Mouse (Mus musculus) frontal cortex, adult 2 months (tissue): ENCODE measurements around the gene Rtn4rl2. TPM values are rescaled to one million over a fixed set of nuclear protein-coding genes. Genes with fewer than 3 reads are reported as not detected.
"Not testable (repeated sequence)": the region's sequence is repeated elsewhere in the genome, so short reads cannot be mapped to it uniquely, and the experiment has no call there.

Experiments
- DNase-seq, 2 experiments: peaks; one replicate each; pipeline ENCODE4 v3.0.0; 2022; ENCODE audit warnings: low spot score in 1 of 2; ENCODE audit errors: extremely low spot score in 1 of 2
- polyA plus RNA-seq: library from polyadenylated mRNA; depleted of rRNA; stranded (reverse); fragments of >200 nt; gene quantifications from 2 replicates; pipeline ENCODE4 v1.2.3, GENCODE M21; 2012; rRNA removed

Gene Rtn4rl2
- 65.5 and 75.2 TPM in 2 replicates for polyA plus RNA-seq

DNA sequence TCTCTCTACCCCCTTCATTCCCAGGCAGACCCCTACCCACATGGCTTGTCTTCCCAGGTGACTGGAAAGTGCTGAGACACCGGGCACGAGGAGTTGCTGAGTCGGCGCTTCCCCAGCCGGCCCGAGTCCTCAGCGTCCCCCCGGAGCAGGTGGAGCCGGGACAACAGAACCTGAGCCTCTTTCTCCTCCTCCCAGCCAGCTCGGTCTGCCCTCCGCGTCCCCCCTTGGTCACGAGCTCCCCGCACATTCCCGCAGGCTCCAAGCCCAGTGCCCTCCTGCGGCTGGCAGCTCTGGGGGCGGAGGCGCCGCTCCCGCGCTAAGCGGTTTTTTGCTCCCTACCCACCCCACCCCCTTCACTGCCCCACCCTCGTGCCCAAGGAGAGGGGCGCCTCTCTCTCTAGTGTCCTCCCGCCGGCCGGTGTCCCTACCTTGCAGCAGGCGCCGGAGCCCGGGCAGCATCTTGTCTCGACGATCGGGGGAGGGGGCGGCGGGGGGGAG, at the start of gene Rtn4rl2:
TSS of gene Rtn4rl2 (minus strand) at position 477 of the 498 bp plus-strand sequence.
- DNase-seq, result no peak

DNA sequence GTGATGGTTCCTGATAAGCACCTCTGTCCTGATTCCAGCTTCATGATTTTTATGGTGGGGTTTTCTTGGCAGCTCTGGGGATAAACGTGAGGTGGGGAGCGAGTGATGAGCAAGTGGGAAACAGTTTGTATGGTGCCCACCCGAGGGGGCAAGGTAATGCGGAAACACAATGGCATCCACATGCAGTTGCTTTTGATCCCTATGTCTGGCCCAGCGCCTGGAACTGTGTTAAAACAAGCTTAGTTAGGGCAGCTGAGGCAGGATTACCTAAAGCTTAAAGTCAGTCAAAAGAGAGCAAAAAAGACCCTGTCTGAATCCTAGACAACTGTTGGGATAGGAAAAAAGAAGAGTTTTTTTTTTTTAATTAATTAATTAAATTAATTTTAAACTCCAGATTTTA, 48.6 kb upstream of the Rtn4rl2 start:
- DNase-seq, result no peak

DNA sequence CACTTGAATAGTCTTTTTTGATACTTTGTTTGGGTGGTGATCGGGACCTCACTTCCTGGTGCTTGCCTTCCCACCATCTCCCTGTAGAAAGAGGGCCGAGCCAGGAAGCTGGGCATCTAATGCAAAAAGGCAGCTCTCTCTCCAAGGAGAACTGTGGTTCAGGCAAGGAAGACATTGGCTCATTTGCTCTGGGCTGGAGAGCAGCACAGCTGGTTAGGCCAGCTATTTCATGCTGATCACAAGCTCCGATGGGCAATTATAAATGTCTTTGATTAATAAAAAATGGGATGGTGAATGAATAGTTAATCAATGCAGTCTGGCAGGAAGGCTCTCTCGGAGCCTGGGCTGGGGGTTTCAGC, 48.1 kb upstream of the Rtn4rl2 start:
- DNase-seq, result no peak

DNA sequence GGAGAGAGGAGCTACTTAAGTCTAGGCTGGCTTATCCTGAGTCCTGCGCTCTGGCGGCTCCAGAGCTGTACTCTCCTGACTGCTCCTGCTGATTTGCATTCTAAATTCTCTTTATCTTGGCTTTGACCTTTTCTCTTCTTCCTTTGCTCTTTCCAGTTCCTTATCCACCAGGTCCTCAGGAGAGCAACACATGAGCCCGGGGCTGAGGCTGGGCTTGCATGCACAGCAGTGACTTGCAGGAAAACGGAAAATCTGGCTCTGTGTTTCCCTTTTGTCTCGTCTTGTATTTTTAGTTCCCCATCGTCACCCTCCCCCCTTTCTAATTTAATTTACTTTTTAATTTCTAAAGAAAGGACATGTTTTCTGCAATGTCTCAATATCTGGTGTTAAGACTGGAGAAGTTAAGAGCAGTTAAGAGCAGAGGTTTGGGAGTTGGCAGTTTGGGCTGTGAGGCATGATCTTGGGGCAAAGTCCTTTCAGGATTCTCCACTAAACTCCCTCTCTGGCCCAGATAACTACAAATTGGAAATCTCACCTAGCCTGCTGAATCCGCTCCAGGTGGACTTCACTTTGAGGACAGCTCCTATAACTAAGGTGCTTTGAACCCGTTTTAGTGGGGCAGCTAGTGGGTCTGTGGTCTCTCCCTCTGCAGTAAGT, 47.6 kb upstream of the Rtn4rl2 start:
- no peak for DNase-seq

DNA sequence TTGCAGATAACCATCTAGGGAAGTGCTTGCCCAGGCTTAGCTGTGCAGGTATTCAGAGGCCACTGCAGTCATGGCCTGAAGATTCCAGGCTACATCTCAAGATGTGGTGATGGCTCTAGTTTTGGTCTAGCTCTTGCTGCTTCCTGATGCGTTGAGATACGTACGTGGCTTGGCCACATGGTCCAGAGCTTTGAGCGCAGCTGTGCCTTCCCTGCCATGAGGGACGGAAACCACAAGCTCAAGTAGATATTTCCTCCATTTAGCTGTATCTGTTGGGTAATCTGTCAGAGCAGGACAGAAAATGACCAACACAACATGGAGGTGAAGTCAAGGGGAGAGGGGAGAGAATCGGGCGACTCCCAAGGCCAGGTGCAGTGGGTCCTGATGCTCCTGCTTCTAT, 43.7 kb upstream of the Rtn4rl2 start:
- DNase-seq, result no peak

DNA sequence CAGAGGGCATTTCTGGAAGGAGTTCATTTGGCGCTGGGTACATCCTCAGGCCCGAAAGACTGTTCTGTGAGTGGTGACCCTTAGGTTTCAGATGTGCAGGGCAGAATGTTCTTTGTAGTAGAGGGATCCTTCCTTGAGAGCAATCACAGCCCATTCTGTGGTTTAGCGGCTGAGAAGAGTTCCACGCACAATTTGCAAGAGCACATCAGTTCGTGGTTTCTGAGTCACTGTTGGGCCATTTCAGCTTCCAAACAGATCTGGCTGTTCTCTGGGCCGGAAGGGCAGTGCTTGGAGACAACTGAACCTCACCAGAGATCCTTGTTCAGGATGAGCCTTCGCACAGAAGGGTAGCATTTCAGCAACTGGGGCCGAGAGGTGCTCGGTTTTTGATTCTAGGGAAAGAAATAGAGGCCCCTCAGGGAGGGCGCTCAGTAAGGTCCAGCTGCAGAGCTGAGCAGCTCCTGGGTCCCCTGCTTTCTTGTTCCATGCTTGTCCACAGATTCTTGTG, 33.1 kb upstream of the Rtn4rl2 start:
- DNase-seq, result no peak

DNA sequence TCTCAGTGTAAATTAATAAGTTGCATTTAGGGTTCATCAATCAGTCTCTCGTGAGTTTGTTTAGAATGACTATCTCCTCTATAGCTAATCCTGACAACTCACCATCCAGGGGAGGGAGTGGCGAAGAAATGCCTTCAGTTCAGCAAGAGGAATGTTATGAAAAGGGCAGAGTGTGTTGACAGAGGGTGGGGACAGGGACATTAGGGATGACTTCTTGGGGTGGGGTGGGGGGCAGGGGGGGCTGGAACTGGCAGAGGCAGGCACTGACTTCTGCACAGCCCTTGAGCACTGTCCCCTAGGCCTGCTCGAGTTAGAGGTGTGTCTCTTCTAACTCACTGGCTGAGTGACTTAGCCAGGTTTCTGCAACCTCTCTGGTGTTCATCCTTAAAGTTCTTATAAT, 31.7 kb upstream of the Rtn4rl2 start:
- DNase-seq, result no peak

DNA sequence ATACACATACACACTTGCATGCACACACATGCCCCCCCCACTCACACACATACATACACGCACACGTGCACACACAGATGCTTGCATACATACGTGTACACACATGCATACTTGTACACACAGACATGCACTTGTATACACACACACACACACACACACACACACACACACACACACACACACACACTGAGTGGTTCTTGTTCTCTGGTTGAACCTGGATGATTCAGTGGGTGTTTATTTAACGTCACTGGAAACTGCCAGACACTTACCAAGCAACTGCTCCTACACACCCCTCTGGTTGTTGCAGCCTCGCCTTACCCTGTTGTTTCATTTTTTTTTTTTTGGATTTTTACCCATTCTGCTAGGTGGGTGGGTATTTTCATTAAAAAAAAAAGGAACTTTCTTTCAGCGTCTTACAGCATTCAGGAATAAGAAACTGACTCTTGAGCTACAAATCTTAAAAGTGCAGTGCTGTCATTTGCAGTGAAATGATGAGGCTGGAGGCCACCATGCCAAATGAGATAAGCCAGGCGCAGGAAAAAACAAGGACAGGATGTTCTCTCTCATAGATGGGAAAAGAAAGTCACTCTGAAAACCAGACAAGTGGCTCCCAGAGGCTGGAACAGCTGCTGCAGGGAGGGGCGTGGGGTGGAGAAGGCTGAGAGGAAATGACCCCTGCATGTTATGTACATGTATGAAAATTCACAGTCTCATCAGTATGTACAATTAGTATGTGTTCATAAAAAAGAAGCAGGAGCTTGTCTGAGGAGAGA, 30.2 kb upstream of the Rtn4rl2 start:
- no peak for DNase-seq

DNA sequence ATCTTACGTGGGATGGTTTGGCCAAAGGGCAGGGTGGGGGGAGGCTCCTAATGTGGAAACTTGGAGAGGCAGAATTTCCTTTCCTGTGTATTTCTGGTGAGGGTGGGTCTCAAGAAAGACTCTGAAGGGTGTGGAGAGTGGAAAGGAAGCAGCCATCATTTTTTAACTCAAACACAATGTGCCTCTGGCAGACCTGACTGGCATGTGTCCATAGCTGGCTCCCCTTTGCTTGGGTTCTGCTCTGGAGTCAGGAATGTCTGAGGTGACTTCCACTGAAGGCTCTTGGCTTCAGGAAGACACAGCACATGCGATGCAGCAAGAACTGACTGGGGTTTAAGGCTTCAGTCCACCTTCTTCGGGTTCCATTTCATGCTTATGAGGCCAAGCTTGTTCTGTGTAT, 28.8 kb upstream of the Rtn4rl2 start:
- DNase-seq, result no peak

DNA sequence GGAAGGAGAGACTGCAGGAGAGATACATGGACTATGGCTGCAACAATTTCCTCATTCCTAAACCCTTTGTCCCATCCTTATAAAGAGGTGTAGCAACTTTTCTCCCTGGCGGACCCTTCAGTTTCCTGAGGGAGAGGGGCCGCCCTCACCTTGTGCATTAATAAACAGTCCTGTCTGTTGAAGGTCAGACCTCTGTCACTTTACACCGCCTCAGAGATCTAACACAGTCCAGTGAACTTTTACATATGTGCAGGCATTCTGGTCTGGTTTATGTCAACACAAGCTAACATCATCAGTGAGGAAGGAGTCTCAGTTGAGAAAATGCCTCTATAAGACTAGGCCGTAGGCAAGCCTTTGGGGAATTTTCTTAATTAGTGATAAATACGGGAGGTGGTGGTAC, 27.4 kb upstream of the Rtn4rl2 start:
- no peak for DNase-seq

DNA sequence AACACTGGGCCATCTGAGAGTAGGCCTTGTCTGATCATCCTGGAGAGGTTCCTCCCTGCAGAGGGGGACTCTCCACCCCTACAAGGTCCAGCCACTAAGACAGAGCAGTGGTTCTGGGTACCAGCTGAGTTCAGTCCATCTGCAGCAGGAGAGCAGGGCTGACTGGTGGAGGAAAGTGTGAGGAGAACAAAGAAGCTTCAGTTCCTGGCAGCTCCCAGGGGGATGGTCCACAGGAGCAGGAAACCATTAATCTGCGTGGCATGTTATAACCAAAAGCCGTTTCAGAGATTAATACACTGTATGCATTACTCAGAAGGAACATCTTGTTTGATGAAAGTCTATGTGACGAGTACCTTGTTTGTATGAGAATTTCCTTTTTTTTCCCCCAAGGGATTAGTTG, 26.2 kb upstream of the Rtn4rl2 start:
- DNase-seq, result no peak

DNA sequence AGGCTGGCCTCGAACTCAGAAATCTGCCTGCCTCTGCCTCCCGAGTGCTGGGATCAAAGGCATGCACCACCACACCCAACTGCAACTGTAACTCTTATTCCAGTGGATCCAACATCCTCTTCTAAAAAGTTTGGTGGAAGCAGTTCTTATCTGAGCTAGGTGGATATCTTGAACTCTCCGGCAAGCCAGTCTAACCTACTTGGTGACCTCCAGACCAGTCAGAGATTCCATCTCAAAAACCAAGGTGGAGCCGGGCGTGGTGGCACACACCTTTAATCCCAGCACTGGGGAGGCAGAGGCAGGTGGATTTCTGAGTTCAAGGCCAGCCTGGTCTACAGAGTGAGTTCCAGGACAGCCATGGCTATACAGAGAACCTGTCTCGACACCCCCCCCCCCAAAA, 10.2 kb upstream of the Rtn4rl2 start:
- DNase-seq, result not testable (repeated sequence)

DNA sequence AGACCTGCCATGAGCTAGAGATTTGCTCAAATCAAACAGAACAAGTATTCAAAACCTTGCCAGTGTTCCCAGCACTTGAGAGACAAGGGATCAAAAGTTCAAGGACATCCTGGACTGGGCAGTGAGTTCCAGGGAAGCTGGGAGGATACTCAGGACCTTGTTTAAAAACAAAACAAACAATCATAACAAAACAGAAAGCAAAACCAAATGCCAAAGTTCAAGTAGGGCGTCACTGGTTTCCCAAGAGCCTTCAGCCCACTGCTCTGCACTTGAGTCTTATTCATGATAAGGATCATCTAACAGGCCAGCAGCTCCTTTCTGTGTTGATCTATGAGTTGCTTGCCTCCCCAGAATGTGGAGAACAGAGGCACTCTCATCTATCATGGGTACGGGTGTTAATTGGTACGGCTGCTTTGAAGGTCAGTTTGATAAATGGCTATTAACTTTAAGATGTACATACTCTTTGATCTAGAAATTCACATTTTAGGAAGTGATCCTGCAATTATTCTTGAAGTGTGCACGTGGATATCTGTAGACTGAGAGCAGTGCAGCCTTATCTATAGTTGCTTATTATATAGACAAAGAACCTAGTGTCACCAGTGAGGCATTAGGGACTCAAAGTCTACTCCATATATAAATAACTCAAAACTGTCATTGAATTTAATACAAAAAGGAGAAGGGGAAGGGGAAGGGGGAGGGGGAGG, 9.1 kb upstream of the Rtn4rl2 start:
- no peak for DNase-seq

DNA sequence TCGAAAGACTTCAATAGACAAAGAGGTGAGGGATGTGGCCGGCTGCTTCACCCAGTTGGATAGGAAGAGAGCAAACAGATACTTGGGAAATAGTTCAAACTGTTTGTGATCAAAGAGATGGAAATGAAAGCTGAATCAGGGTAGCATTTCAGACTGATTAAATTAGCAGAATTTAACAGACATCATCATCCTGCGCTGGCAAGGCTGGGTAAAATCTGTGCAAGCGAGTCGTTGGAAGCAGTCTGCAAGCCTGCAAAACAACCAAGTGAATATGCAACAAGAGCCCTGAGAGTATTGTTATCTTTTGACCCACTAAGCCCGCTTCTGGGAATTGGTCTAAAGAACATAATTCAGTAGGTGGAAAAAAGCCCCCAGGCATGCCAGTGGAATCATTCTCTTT, 6.8 kb upstream of the Rtn4rl2 start:
- no peak for DNase-seq

DNA sequence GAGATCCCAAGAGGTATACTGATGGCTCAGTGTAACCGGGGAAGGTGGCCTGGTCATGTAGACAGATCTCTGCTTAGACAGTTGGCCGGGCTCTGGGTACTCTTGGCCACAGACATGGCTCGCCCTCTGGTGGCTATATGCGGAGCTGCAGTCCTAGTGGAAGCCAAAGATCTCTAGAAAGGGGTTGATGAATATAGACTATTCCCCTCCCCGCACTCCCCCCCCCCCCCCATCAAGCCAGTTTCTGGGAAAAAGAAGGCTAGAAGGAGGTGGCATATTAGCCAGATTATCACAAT, 3.5 kb upstream of the Rtn4rl2 start:
- peak in 1 of 2 experiments; percentile 89 for DNase-seq

DNA sequence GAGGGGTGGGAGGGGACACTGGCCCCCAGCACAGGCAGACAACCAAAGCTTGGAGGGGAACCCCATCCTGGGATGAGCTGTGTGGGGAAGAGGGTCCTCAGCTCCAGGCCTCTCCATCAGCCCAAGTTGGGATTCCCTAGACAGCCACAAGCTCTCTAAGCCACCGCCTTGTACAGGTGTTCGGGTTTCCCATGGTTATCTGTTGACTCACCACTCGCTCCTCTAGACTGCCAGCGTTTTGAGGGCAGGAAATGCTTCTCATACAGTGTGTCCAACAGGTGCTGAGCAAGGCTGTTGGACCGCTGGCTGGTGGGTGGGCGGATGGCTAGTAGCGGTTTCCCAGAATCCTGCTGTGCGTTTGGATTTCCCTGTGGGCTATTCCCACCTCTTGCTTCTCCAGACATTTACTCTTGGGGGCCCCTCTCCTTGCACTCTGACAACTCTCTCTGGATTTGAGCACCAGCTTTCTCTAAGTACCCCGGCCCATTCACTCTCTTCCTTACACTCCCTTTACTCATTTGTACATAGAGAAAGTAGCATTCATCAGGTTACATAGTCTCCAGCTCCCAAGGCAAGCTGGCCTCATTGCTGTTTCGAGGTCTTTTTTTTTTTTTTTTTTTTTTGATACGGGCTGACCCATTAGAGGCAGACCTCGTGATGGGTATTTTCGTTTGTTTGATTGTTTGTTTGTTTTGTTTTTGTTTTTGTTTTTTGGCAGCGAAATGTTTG, 3.0 kb upstream of the Rtn4rl2 start:
- DNase-seq, result no peak

DNA sequence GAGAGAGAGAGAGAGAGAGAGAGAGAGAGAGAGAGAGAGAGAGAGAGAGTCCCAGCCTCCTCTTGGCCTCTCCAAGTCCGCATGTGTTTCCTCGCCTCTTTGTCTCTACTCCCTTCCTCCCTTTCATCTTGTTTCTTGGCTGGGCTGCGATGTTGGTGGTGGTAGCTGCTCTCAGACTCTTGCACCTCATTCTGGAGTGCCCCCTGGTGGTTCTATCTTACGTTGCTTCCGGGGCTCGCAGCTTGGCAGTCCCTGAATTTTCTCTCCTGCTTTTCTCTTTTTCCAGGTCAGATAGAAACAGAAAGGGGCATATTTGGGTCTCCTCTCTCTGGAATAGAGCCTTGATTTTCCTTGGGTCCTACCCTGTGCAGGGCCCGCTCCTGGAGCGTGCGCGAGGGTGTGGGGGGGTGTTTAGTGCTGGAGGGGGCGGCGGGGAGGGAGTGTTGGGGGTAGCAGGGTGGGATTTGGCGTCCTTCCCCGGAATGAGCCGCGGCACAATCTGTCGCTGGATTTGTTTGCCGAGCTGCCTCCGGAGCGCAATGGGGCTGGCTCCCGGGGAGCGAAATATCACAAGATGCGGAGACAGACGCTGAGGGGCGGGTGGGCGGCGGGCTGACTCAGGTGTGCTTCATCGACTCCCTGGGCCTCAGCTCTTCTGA, 2.3 kb upstream of the Rtn4rl2 start:
- DNase-seq, result peak in 1 of 2 experiments; percentile 87

DNA sequence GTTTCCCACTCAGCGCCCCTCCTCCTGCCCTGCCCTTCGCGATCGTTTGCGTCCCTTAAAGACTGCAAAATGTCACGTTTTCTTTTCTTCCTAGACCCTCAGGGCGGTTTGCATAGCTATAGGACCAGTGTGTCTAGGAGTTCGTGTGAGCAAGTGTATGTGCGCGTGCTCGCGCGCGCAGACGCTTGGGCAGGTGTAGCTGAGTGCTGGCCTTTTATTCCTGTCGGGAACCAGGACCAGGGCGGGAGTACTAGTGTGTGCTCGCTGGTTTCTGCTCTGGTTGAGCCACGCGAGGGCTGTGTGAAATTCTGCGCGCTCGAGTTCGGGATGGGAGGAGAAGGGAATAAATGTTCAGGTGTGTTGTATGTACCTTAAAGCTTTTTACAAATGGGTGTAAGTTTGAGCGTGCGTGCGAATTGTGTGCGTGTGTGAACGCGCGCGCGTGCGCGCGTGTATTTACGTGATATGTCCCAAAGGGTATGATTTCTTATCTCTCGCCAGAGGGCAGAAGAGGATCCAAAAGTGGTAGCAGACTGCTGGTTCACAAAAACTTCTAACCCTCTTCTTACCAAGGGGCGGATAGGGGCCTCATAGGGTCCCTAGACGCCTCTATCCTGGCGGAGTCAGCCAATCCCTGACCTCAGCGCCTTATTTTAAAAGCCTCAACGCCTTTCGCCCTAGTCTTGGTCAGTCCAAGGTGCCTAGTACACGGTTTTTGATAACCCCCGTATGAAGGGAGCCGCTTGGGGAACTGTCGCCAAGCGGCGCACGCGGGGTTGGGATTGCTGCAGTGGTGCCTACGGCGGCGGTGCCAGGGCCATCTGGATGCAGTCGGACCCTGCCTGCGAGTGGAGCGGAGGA, 1.1 kb upstream of the Rtn4rl2 start:
- DNase-seq, result peak in 1 of 2 experiments; percentile 77

DNA sequence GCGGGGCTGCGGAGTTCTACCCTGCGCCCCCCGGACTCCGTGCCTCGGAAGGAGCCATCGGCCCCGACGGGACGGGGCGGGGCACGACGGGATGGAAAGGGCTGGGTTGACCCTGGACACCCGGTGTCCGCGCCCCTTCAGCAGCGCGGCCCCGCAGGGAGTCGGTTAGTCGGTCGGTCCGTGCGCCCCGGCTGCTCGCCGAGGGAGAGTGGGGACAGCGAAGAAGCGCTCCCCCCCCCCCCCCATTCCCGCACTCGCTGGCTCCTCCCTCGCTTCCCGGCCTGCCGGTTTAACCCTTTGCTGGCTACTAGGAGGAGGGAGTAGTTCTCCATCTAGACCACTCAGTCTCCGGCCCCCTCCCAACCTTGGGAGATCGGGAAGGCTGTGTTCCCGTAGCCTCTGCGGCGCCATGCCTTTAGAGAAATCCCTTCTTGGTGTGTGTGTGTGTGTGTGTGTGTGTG, 341 bp upstream of the Rtn4rl2 start:
- no peak for DNase-seq
